Mouse (Mus musculus): ENCODE measurements at regions not wholly inside any gene's neighbourhood (a gene's known extent, or its start where the extent isn't known, plus 50 kb on each side); places are given as distances from the start of the nearest gene placed in this dataset.
A peak's percentile ranks its signal among the peaks of the same experiment; 100 is the strongest.
"Not testable (repeated sequence)": the region's sequence is repeated elsewhere in the genome, so short reads cannot be mapped to it uniquely, and the experiment has no call there.

DNA sequence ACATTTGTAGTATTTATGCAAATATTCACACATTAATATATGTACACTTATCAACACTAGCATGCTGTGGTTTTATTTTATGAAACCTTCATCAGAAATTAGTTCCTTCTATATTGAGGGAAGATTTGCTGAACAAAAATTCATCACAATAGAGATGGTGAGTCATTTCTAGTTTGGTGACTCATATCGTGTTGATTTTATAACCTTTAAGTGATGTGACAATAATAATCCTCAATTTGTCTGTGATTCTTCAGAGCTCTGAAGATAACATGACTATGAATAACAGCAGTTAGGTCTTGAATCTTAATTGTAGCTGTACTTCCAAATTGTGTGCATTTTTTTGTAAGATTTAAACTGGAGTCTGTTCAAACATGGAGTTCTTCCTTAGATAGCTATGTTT lies 168.3 kb upstream of the L3mbtl3 start:
- no peak for TF ChIP-seq CTCF (IDR thresholded peaks at IDR 0.05)
- no peak for DNase-seq (ENCODE audit: extremely low spot score in 1 of 2, low spot score in 2 of 2)
- intact Hi-C loops (cut with DNase I): no loop called here
- no peak overlapping the region for H3K4me3 ChIP-seq
- H3K27ac ChIP-seq: no peak overlapping the region

DNA sequence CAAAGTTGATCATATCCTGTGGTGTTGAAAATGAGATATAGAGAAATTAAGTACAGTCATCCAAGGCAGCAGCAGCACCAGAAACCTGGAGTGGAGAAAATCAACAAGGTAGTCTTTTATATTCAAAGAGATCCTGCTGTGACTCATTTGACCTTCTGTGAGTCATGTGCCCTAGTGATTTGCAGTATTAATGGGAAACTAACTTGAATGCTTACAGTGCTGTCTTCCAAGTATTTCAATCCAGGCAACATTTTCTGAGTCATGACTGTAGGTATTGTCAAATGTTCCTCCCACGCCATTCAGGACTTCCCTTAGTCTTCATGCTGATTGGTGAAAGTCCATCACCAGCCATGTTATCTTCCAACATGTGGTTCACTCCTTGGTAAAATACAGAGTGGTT lies 169.0 kb upstream of the L3mbtl3 start:
- no peak overlapping the region for H3K4me3 ChIP-seq
- TF ChIP-seq CTCF (IDR thresholded peaks at IDR 0.05): no peak
- no peak overlapping the region for H3K27ac ChIP-seq
- no peak for DNase-seq (ENCODE audit: extremely low spot score in 1 of 2, low spot score in 2 of 2)
- intact Hi-C loops (cut with DNase I): no loop called here

DNA sequence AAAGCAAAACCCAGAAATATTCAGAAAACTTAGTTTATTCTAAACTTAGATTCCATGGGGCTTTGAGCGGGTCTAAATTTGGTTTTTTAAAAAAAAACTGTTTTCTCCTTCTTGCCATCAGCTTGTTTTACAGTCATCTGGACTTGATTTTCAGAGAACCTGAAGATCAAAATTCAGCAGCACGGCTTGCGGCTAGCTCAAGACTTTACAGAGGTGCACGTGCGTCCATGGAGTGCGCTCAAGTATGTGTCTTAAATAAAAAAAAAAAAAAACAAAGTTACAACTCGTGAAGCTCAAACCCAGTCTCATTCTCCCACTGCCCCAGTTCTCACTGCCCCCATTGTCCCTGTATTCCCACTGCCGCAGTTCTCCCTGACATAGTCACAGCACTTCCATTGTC lies 180.5 kb upstream of the L3mbtl3 start:
- intact Hi-C loops (cut with DNase I): no loop called here
- DNase-seq (ENCODE audit: extremely low spot score in 1 of 2, low spot score in 2 of 2): no peak
- H3K4me3 ChIP-seq: no peak overlapping the region
- TF ChIP-seq CTCF (IDR thresholded peaks at IDR 0.05): no peak
- H3K27ac ChIP-seq: no peak overlapping the region

DNA sequence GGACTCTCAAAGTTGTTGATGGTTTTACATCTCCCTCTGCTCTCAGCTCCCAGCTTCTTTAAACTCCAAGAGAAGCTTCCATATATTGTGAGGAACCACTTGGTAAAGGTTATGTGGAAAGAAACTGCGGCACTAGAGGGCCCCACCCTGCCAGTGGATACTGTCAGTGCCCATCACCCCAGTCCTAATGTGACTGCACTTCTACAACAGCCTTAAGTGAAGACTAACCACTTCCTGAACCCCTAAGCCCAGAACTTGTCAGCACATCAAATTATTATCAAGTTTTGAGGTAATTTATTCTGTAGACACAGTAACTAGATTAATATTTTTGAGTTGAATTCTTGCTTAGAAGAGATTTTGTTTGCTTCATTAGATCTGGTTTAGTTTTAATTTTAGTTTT lies 182.3 kb upstream of the L3mbtl3 start:
- TF ChIP-seq CTCF (IDR thresholded peaks at IDR 0.05): no peak
- intact Hi-C loops (cut with DNase I): no loop called here
- no peak overlapping the region for H3K4me3 ChIP-seq
- no peak overlapping the region for H3K27ac ChIP-seq
- DNase-seq (ENCODE audit: extremely low spot score in 1 of 2, low spot score in 2 of 2): no peak

DNA sequence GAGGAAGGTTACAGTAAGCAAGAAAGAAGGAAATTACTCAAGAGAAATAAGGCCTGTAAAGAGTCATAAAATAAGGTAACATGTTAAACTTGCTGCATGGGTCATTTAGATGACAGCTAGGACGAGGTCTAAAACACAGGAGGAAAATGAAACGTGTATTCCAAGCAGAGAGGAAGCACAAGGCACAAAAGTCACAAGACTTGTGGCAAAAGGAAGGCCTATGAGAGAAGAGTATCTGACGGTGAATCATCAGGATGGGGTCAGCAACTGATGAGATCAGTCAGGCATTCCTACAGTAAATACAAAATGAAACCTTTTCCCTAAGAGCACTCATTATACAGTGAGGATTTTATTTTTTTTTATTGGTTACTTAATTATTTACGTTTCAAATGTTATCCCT lies 183.6 kb upstream of the L3mbtl3 start:
- H3K27ac ChIP-seq: no peak overlapping the region
- no peak for TF ChIP-seq CTCF (IDR thresholded peaks at IDR 0.05)
- DNase-seq (ENCODE audit: extremely low spot score in 1 of 2, low spot score in 2 of 2): no peak
- intact Hi-C loops (cut with DNase I): no loop called here
- H3K4me3 ChIP-seq: no peak overlapping the region

DNA sequence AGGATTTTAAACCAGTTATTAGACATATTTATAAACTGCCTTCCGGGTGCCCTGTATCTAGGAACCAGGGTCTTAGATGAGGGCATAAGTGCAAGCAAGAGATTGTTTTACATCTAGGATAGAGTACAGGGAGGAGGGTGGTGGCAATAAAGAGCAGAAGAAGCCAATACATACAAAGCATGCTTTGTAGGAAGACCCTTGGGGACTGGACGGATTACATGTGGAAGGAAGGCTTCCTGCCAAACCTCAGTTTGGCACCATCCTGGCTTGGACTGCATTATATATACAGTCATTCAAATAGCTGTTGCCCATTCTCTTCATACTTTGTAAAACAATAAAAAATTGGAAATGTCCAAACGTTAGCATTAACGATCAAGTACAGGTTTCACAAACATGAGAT lies 184.7 kb upstream of the L3mbtl3 start:
- Histone ChIP-seq H3K4me3 (no peak overlapping the region), H3K27ac (no peak overlapping the region)
- intact Hi-C loops (cut with DNase I): no loop called here
- TF ChIP-seq CTCF (IDR thresholded peaks at IDR 0.05): no peak
- DNase-seq (ENCODE audit: extremely low spot score in 1 of 2, low spot score in 2 of 2): no peak

DNA sequence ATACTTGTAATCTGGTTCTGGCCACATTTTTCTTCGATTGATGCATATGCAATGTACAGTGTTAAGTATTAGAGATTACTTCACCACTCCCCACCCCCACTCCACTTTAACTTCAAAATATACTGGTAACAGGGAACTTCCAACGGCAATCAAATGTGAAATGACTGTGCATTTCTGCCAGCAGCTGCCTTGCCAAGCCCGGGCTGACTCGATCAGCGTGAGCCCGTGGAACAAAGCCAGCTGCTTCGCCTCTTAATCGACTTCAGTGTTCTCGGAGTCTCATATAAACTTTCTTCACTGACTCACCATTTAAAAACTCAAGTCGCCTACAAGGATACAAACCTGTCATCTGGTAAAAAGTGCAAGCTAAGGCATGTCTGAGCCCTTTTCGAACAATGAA lies 188.7 kb upstream of the L3mbtl3 start:
- DNase-seq (ENCODE audit: extremely low spot score in 1 of 2, low spot score in 2 of 2): peak; percentile 25 to 55
- TF ChIP-seq CTCF (IDR thresholded peaks at IDR 0.05): no peak
- no peak overlapping the region for H3K27ac ChIP-seq
- no peak overlapping the region for H3K4me3 ChIP-seq
- intact Hi-C loops (cut with DNase I): no loop called here

DNA sequence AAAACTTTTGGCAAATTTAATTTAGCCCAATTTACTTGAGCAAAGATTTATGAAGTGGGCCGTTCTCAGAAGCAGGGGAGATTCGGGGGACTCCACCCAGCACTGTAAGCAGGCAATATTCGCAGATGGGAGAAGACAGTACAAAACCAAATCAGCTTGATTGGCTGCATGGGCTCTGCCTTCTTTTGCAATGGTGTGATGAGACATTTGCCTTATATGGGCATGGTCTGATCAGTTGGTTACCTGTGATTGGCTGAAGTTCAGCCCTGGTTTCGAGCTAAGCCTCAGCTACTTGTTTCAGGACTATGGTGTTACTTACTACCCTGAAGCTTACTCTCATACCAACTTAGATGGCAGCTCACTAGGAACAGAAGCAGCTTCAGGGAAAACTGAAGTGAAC lies 185.6 kb upstream of the Arhgap18 start:
- TF ChIP-seq CTCF (IDR thresholded peaks at IDR 0.05): no peak
- intact Hi-C loops (cut with DNase I): no loop called here
- Histone ChIP-seq H3K27ac (no peak overlapping the region), H3K4me3 (no peak overlapping the region)
- no peak for DNase-seq (ENCODE audit: extremely low spot score in 1 of 2, low spot score in 2 of 2)

DNA sequence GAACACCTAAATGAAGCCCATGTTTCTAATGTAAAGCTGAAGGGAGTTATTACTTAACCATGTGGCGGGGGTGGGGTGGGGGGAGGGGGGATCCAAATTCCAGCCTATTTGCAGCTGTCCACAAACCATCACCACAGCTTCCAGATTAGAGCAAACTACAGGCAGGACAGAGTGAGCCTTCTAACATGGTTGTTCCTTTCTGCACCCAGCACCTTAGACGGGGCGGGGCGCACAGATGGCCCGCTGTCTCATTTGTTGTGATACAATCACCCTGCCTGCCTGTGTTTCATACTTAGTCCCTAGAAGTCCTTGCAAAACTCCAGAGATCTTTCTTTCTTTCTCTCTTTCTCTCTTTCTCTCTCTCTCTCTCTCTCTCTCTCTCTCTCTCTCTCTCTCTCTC lies 182.8 kb upstream of the Arhgap18 start:
- TF ChIP-seq CTCF (IDR thresholded peaks at IDR 0.05): no peak
- intact Hi-C loops (cut with DNase I): no loop called here
- no peak for DNase-seq (ENCODE audit: extremely low spot score in 1 of 2, low spot score in 2 of 2)
- no peak overlapping the region for H3K27ac ChIP-seq
- H3K4me3 ChIP-seq: no peak overlapping the region

DNA sequence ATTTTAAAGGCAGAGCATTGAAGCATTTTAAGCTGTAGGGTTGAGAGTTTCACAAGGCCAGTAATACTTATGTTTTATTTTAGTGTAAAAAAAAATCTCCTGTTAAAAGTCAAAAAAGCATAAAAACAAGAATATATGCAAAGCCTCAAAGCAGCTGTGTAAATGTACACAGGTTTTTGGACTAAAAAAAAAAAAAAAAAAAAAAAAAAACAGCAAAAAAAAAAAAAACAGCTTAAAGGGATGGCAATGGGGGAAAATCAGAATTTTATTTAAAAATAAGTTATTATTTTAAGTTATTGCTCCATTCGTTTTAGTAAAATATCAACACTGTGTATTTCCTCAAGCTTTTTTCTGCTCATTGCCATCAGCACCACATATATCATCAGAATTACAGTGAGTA lies 181.8 kb upstream of the Arhgap18 start:
- intact Hi-C loops (cut with DNase I): no loop called here
- no peak for DNase-seq (ENCODE audit: extremely low spot score in 1 of 2, low spot score in 2 of 2)
- no peak overlapping the region for H3K4me3 ChIP-seq
- H3K27ac ChIP-seq: no peak overlapping the region
- no peak for TF ChIP-seq CTCF (IDR thresholded peaks at IDR 0.05)

DNA sequence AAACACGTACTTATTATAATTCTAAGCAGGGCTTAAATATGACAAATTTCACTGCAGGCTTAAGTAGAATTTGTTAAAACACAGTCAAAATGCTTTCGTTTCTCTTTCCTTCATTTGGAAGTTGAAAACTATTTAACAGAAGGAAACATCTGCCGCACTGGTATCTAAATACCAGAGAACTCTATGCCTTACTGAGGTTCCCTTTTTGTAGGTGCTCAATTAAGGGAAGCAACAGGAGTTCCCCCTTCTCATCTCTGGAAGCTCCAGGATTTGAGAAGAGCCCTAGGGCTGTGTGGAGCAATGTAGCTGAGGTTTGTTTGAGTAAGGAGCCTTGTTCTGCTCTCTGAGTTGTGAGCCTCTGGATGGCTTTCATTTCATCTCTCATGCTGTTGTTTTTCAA lies 177.1 kb upstream of the Arhgap18 start:
- H3K27ac ChIP-seq: no peak overlapping the region
- TF ChIP-seq CTCF (IDR thresholded peaks at IDR 0.05): no peak
- intact Hi-C loops (cut with DNase I): no loop called here

DNA sequence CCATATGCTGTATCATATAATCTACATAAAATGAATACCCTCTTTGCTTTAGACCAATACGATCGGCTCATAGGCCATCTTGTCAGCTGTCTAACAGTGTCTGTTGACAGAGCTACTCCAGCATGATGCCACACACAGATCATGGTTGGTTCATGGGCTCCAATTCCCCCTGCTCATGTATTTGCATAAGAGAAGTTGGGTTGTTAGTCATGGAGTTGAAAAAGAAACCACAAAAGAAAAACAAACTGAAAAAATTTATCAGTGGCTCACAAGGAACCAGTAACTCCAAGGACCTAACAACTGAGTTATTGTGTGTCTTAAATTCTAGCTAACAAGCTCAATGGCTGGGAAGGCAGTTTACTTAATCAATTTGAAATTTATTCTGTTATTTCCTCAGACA lies 176.1 kb upstream of the Arhgap18 start:
- no peak for TF ChIP-seq CTCF (IDR thresholded peaks at IDR 0.05)
- intact Hi-C loops (cut with DNase I): no loop called here
- Histone ChIP-seq H3K27ac (no peak overlapping the region), H3K4me3 (no peak overlapping the region)
- no peak for DNase-seq (ENCODE audit: extremely low spot score in 1 of 2, low spot score in 2 of 2)

More for the DNA sequence above, 177.1 kb upstream of the Arhgap18 start:
- no peak for DNase-seq (ENCODE audit: extremely low spot score in 1 of 2, low spot score in 2 of 2)
- no peak overlapping the region for H3K4me3 ChIP-seq

DNA sequence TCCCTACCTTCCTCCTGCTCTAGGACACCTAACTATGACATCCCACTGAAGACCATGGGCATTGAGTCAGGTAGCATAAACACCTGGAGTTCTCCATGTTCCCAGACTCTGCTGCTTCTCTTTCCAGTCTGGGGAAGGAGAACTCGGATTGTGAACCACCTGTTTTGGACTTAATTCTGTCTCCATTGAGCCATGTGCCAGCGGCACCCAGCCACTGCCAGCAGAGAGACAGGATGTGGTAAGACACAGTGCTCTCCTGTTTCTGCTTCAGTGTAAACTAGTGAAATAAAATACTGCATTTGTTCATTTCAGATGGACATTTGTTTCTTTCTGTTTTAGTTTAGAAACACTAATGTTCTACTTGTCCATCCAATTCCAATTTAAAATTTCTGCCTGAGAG lies 168.1 kb upstream of the Arhgap18 start:
- TF ChIP-seq CTCF (IDR thresholded peaks at IDR 0.05): no peak

DNA sequence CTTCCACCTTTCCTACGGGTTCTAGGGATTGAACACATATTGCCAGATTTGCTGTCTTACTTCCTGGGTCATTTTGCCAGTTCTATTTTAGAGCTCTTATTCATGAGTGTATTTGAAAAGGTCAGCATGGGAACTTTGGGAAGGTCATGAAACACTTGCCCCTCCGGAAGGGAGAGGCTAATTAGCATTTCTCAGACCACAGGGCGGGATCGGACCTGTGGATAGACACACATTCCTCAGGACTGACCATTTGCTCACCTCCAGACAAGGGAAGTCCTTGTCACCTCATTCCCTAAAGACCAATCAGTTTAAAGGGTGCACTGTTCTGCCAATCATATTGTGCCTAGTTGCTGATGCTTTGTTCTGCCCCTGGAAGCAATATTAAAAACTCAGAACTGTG lies 146.1 kb upstream of the Arhgap18 start:
- intact Hi-C loops (cut with DNase I); DNase-seq (ENCODE audit: extremely low spot score in 1 of 2, low spot score in 2 of 2): not testable (repeated sequence)

More for the DNA sequence above, 168.1 kb upstream of the Arhgap18 start:
- Histone ChIP-seq H3K27ac (no peak overlapping the region), H3K4me3 (no peak overlapping the region)
- intact Hi-C loops (cut with DNase I): no loop called here
- DNase-seq (ENCODE audit: extremely low spot score in 1 of 2, low spot score in 2 of 2): no peak

More for the DNA sequence above, 146.1 kb upstream of the Arhgap18 start:
- not testable (repeated sequence) for H3K27ac ChIP-seq, H3K4me3 ChIP-seq

Data from left cerebral cortex, adult 2 months (tissue).